Mouse (Mus musculus) monocyte, adult 5-6 weeks (primary cell): ENCODE results near the gene Gm4952. TPM values are rescaled to one million over a fixed set of nuclear protein-coding genes. Genes with fewer than 3 reads are reported as not detected.

Source experiments
- ATAC-seq: fragments of 153-309, 156-312 bp; replicated peaks from 2 replicates; pipeline ENCODE4 v1.8.0; 2017; ENCODE audit warnings: mild to moderate bottlenecking; ENCODE audit not compliant: low TSS enrichment, insufficient number of reproducible peaks, severe bottlenecking, poor library complexity, low FRiP score
- total RNA-seq: library from RNA; stranded (forward); fragments of 200-1000, 200-491, 200-594 nt; gene quantifications from 3 replicates; pipeline ENCODE4 v1.2.3, GENCODE M21; 2017

Gene Gm4952
- not detected in 3 replicates for total RNA-seq

DNA sequence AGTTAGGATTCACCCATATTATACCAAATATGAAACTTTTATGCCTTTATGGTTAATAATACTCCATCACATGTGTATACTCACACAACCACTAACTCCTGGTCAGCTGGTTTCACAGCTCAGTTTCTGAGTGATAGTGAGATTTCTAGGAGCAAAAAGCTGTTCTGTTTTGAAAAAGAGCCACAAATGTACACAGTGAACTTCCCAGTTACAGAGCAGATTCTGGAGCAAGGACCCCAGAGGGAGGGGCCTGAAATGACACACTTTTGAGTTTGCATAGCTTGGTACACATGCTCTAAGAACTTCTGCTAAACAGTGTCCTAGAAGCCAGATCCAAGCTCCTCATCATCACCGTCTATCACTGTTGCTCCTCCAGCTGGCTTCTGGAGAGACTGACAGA lies at the start of gene Gm4952:
Gene Gm4952 (plus strand): TSS at position 301 of the 400 bp plus-strand sequence.
- ATAC-seq = no peak

DNA sequence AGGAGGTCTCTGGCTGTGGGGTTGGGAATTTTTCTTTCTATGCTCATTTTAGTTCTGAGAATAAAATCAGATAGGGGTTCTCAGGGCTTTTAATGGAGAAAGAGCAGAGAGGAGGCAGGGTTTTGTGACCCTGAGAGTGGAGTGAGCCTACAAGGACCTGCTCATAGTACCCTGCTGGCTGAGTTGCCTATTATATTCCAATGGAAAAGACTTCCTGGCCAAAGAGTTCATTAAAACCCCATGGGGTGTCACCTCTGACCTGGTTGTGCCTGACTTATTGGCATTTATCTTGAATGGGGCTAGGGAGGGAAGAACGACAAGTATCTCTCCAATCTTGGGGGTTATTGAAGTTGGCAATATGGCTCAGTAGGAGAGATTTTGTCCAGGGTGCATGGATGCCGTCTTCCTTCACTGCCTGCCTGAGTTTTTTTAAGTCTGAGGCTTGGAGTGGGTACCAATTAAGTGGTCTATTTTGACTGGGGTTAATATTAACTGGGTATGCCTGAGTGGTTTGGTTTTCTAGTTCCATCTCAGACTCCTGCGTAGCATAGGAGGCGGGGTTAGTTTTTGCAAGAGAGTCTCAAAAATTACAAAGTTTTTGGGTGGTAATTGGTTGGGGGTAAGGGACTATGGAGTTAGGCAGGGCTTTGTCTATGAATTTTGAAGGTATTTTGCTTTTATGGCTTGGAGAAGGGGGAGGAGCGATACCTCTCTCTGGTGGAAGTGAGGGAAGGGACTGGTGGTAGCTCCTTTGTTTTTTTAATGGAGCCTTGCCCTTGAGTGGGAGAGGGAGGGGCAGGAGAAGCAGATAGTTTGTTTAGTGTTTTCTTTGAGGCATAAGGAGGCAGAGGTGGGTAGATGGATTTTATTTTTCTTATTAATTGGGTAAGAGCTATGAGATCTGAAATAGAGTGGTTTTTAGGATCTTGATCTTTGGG lies 49.5 kb upstream of the Gm4952 start:
- ATAC-seq = no peak

DNA sequence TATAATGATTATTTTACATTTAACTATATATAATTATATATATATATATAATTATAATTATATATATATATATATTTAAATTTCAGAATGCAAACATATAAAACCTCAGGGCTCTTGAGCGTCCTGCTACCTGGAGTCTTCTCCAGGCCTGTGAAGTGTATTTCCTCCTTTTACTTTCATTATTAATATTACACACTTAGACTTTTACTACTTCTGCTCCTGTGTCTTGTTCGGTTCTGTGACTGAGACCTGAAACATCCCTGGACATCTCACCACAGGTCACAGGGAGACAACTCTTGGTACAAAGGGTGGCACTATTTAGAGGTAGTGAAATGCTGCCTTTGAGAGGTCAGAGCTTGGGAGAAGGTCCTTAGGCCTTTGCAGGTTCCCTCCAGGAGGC lies 43.5 kb upstream of the Gm4952 start:
- peak; percentile 66; the same call in 1 of the 2 replicates for ATAC-seq

DNA sequence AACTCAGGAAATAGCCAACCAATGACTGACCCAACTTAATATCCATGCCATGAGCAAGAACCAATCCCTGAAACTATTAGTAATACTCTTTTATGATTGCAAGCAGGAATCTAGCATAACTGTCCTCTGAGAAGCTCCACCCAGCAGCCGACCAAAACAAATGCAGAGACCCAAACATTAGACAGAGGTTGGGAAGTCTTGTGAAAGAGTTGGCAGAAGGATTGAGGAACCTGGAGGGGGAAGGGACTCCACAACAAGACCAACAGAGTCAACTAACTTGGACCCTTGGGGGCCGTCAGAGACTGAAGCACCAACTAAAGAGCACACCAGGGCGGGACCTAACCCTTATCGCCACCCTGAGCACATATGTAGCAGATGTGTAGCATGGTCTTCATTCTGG lies 41.6 kb upstream of the Gm4952 start:
- peak; percentile 47; the same call in 1 of the 2 replicates for ATAC-seq

DNA sequence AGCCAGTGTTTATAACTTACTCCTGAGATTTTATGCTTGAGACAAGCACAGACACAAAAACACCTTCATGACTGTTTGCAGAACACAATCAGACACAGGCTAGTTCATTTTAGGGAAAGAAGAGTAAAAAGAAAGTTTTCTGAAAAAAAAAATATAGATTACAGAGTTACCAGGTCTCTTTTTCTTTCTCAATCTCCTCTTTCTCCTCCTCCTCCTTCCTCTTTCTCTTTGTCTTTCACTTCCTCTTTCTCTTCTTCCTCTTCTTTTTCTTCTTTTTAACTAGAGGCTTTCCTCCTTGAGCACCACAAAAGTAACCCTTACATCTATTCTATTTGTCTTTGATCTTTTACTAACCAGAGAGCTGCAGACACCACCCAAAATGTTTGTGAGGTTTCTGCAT lies 35.6 kb upstream of the Gm4952 start:
- ATAC-seq = no peak

DNA sequence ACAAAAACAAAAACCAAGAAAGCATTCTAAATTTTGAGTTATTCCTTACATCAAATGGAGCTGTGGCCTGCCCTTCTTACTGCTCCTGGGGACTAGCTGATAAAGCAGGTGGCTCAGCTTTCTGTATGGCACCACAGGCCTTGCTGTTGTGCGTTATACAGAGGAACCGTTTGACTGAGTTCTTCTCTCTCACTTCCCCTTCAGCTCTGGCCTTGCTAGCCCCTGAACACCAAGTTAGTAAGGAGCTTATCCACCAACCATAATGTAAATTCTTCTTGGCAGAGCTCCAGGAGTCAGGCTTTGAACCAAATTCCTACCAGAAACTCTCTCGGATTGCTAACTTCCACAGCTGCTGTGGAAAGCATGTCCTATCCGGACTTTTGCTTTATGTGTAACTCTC lies 32.8 kb upstream of the Gm4952 start:
- ATAC-seq = peak; percentile 80

DNA sequence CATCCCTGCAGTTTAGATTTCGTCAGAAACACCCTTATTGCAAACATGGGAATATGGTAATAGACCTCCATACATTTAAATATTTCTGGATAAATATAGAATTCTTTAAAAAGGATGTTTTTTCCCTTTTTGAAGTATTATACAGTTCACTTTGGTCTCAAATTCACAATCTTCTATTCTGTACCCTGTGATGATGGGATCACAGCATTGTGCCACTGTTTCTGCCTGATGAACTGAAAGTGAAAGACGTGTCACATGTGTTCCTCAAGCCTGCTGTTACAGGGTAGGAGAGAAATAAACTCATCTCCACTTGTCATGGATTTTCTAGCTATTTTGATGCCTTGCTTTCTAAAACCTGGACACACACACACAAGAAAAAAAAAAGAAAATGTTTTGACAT lies 28.9 kb upstream of the Gm4952 start:
- no peak for ATAC-seq

DNA sequence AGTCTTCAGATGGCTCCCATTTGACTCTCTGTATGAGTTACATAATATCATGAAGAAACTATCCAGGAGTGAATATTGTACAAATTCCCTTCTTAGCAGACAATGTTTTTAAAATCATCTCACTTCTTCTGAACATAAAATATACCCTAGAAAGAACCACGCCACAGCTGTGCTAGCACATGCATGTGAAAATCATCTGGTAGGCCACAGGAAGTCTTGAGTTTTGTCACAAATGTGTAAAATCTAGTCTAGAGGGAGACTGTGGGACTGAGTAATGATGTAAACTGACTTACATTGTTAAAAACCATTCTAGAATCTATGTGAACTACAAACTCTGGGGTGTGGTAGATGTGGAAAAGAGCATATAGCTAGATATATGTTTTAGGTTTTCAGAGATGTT lies 28.1 kb upstream of the Gm4952 start:
- no peak for ATAC-seq

DNA sequence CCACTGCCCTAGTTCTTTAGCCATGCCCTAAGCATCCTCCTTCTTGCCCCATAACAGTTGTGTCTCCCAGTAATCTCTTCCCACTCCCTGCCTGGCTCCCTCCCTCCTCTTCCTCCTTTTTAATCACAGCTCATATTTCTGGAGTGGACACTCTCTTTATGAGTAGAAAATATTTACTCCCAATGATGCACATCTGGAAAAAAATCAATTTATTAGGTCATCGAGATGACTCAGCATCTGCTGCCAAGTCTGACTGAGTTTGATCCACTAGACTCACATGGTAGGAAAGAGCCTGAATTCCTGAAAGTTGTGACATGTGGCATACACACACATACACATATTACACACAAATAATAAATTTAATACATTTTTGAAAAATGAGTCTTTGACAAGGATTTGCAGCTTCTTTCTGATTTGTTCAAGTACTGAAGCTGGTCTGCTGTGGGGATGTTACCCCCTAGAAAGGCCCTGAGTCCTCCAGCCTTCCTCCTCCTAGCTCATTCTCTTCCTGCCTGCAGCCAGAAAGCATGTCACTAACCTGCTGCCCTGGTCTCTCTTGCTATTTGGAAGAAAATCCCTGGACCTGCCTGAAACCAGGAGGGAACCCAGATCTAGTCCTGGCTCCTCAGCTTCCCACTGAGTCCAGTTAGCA lies 27.0 kb upstream of the Gm4952 start:
- no peak for ATAC-seq

DNA sequence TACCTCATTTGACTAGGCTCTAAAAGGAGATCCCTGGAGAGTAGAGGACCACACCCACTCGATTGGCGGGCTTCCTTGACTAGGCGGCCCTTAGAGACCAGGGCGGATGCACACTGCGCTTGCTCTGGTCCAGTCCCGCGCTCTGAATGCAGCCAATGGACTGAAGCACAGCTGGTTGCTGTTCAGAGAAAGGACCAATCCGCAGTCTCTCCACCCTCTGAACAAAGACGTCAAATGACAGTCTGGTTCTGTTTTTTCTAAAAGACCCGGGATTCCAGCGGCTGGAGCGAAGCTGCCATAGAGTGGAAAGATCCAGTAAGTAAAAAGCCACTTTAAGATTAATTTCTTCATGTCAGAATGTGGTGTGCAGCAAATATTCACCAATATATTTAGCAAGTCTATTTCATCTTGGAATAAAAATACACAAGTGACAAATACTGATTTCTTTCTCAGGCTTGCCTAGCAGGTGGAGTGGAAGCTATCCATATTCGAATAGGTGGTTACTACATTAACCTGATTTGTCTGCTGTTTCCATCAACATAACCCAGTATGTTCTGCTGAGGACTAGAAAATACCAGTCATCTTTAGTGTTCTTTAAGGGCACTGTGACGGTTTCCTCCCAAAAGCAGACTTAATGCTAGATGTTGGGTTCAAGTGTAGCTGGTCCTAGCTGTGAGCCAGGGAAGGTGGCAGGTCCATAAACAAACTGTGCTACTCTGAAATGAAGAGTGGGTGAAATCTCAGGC lies 26.3 kb upstream of the Gm4952 start:
- ATAC-seq = peak; percentile 97

DNA sequence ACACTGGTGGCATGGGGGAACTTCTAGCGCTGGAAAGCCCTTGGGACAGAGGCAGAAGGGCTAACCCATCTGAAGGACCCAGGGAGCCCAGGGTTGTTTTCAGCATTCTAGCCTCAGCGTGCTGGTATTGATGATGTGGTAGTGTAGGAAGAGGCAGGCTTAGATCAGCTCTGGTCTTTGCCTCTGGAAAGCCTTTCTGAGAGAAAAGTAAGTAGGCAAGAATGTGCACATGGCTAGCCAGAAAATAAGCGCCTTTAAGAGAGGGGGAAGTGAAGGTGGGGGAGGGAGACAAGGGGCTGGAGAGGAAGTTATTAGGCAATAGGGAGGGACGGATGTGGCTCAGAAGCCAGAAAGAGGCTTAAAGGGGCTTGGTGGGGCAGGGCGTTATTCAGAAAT lies 25.8 kb upstream of the Gm4952 start:
- ATAC-seq = peak; percentile 62

DNA sequence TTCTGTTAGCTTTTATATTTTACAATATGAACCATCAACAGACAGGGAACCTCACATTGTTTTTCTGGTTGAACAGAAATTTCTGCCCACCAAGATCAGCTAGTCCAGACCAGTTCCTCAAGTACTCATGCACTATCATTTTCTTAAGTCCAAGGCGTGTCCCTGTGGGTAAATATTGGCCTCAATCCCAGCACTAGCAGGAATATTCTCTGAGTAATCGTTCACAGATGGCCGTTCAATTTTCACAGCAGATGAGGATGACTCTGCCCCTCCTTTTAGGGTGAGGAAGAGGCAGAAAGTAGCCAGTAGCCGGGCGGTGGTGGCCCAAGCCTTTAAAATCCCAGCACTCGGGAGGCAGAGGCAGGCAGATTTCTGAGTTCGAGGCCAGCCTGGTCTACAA lies 24.7 kb upstream of the Gm4952 start:
- ATAC-seq = no peak

DNA sequence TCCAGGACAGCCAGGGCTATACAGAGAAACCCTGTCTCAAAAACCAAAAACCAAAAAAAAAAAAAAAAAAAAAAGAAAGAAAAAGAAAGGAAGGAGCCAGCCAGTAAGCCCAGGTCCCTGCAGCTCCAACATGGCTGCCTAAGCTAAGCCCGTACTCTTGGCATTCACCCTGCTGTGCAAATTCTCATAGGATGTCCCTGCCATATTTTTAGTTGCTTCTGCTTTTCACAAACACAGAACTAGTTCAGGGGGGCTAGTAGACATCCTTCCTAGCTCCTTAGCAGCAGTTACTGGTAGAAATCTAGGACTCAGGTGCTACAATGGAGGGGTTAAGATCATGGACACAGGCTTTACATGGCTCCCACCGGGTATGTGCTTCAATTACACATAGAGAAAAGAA lies 24.3 kb upstream of the Gm4952 start:
- ATAC-seq = no peak; the same call in 1 of the 2 replicates

DNA sequence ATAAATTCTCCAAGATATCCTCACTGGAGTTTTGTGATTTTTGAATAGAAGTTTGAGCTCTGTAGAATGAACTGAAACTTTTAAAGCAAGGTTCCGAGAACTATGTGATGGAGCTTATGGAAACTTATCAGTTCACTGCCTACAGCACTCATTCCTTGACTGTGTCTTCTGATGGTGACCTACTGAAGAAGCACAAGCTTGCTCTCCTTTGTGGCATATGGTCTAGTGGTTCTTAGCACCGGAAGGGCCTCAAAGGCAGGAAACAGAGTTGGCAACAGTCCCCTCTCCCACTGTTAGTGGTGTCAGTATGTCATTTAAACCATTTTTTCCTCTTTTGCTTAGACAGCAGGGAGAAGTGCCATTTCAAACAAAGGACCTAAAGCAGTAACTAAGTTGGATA lies 23.1 kb upstream of the Gm4952 start:
- ATAC-seq = no peak

DNA sequence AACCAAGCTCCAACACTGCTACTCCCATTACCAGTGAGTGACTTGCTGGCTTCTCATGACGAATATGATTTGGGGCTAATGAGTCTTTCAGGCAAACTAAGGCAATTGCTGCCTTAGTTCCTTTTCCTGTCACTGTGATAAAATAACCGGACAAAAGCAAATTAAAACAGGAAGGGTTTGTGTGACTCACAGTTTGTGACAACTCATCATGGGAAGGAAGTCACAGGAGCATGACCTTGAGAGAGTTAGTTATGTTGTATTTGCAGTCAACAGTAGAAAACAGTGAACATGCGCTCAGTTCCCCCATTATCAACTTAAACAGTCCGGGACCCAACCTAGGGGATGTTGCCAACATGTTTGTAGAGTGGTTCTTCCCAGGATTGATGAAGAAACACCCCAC lies 14.5 kb upstream of the Gm4952 start:
- ATAC-seq = peak; percentile 92

DNA sequence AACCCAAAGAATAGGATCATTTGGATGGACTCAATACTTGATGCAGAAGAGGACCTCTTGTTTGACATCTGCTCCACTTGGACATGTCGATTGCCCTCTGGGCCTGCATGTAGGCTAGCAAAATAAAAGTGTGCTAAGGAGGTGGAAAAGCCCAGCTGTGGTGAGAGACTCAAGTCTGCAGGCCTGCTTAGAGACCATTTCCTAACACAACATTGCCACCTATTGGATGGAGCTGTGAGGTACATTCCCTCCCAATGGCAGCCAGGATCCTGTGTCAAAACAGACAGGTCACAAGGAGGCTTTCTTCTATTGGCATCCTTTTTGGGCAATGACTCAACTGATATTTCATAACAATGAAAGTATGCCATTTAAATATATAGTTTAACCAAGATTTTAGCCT lies 7.9 kb upstream of the Gm4952 start:
- ATAC-seq = peak; percentile 82

DNA sequence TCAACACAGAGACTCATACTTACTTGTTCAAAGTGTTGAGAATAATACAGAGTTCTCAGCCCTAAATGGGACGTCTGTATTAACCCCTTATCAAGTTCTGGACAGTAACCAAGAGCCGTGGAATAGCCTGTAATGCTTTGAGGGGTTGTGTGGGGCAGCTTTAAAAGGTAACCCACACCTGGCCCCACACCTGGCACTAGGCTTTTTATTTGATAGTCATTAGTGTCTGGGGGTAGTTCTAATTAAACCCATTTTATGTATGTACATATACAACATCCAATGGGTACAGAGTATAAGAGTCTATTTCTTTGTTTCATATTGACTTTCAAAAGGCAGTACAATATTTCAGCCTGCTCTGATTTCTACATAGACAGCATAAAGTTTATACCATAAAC lies 4.6 kb upstream of the Gm4952 start:
- ATAC-seq = no peak

DNA sequence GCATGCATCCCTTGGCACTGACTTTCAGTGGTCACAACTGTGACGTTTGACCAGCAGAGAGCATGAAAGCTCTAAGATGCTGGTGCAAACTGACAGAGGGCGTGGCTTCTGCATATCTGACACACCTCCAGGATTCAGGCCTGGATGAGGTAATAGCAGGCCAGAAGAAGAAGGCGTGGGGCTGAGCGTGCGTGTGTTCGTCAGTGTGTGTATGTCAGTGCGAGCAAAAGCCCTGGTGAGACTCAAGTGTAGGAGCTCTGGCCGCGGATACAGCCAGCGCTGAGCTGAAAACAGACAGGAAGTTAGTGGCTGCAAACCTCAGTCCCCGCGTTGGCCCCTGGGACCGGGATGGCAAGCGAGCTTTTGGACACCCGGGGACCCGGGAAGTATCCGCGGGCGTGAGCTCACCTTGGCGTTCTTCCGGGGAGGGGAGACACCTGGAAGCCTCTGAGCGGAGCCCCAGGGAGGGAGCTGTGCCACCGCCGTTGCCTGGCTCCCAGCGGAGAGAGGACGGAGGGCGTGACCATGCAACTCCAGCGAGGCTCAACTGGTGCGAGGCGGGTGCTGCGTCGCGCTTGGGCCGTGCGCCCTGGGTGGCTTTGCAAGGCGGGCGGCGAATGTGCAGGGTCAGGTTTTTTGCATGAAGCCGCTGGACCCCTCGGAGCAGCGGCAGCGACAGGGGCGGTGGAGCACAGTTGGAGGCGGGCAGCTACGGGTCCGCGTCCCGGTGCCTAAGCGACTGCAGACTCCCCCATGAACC lies 4.1 kb upstream of the Gm4952 start:
- ATAC-seq = peak; percentile 80
